Mouse (Mus musculus) neural tube, embryonic 13.5 days (tissue): ENCODE results near the gene Ube2l6. TPM values are rescaled to one million over a fixed set of nuclear protein-coding genes. Genes with fewer than 3 reads are reported as not detected.
A peak's percentile ranks its signal among the peaks of the same experiment; 100 is the strongest.

ENCODE experiments used
- ATAC-seq: fragments of 200-750 bp; cut with Nextera tagmentation; 2 replicates; pipeline ENCODE4 v1.8.0; 2017; ENCODE audit warnings: low read depth, mild to moderate bottlenecking, moderate TSS enrichment, moderate library complexity
- H3K27ac ChIP-seq: fragments of 300-500 bp; sonication (generic); replicated peaks from 2 replicates; pipeline ENCODE4 v1.5.1; 2015; ENCODE audit warnings: moderate library complexity, mild to moderate bottlenecking, inconsistent platforms
- H3K27me3 ChIP-seq: fragments of 300-500 bp; sonication (generic); 2 replicates; pipeline ENCODE4 v1.6.1; 2015; ENCODE audit warnings: mild to moderate bottlenecking, inconsistent platforms
- H3K36me3 ChIP-seq: fragments of 300-500 bp; sonication (generic); 2 replicates; pipeline ENCODE4 v1.6.1; 2015; ENCODE audit warnings: mild to moderate bottlenecking, inconsistent platforms
- H3K4me1 ChIP-seq: fragments of 300-500 bp; sonication (generic); replicated peaks from 2 replicates; pipeline ENCODE4 v1.6.1; 2015; ENCODE audit warnings: inconsistent platforms
- H3K4me2 ChIP-seq: fragments of 300-500 bp; sonication (generic); 2 replicates; pipeline ENCODE4 v1.6.1; 2015; ENCODE audit warnings: inconsistent platforms, mild to moderate bottlenecking, moderate library complexity
- H3K4me3 ChIP-seq: fragments of 300-500 bp; sonication (generic); 2 replicates; pipeline ENCODE4 v1.5.1; 2015; ENCODE audit warnings: mild to moderate bottlenecking, inconsistent platforms
- H3K9ac ChIP-seq: fragments of 300-500 bp; sonication (generic); 2 replicates; pipeline ENCODE4 v1.6.1; 2015; ENCODE audit warnings: moderate library complexity, mild to moderate bottlenecking, inconsistent platforms
- H3K9me3 ChIP-seq: fragments of 300-500 bp; sonication (generic); 2 replicates; pipeline ENCODE4 v1.6.1; 2016; ENCODE audit warnings: inconsistent platforms
- WGBS: fragments of 180-500 bp; shearing (Covaris S2); methylation state at CpG from one replicate; pipeline ENCODE4 v1.1.7; 2015; 5-methylcytosine and 5-hydroxymethylcytosine counted together
- polyA plus RNA-seq: library from polyadenylated mRNA; unstranded; fragments of >200 nt; fragmentation: Nextera tagmentation; extraction: Ambion mirVana; gene quantifications from 2 replicates; pipeline ENCODE4 v1.2.1, GENCODE M21; 2015

Gene Ube2l6
- 17.4 and 18.3 TPM in 2 replicates for polyA plus RNA-seq

DNA sequence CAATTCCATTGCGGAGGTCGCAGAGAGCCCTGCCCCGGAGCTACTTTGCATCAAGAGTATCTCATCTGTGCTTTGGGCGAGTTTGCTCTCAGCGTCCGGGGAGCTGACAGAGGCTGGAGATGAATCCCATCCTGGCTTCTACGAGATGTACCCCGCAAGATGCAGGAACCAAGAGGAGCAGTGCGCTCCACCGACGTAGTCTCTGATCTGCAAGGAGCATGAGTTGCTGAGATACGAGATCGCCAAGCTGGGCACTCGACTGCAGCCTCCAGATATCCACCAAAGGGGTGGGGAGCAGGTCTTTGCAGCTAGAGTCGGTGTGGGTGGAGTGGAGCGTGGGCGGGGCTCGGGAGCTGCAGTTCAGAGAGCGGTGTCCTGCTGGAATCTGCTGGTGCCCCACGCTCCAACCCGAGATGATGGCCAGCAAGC lies at the start of gene Ube2l6:
Gene Ube2l6 (plus strand): TSS at position 336 of the 429 bp plus-strand sequence.
- ATAC-seq, result peak; percentile 83
- H3K27me3 ChIP-seq, result no peaks in the 10 kb centered on the region
- H3K27ac ChIP-seq, result 0 out of 2 replicates have a peak within 1 kb of the TSS, but pooled peaks have one; percentile 46
- no peaks in the 10 kb centered on the region for H3K36me3 ChIP-seq
- WGBS, result under 1% methylated on average over 21 of the region's 21 CpGs
- H3K4me1 ChIP-seq, result peaks cover 7% of the 10 kb centered on the region
- peak within 1 kb of the TSS; percentile 76 for H3K9ac ChIP-seq
- H3K4me3 ChIP-seq, result peak within 1 kb of the TSS; percentile 58
- peak within 1 kb of the TSS; percentile 97 for H3K4me2 ChIP-seq
- H3K9me3 ChIP-seq, result no peaks in the 10 kb centered on the region

DNA sequence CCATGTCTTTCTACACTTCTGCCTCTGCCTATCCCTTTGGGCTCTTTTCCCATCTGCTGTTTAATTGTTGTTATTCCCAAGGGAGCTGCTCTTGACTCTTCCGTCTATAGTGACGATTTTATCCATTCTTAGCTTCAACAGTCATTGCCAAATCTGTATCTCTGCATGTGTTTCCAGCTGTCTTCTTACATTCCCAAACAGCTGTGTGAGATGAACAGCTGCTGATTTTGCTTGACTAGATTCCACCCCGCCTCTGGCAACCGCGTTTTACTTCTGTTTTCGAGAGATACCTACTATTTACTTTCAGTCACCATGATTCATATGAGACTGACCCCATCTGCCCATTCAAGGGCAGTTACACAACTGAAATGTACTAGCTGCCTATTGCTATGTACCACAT lies 48.5 kb upstream of the Ube2l6 start:
- no peak overlapping the region for H3K9ac ChIP-seq
- H3K27me3 ChIP-seq, result no peaks in the 10 kb centered on the region
- no peaks in the 10 kb centered on the region for H3K9me3 ChIP-seq
- no peak overlapping the region for H3K4me3 ChIP-seq
- no peak for ATAC-seq
- H3K27ac ChIP-seq, result no peak overlapping the region
- 71% methylated on average over 6 of the region's 6 CpGs for WGBS
- no peaks in the 10 kb centered on the region for H3K36me3 ChIP-seq
- no peak overlapping the region for H3K4me2 ChIP-seq
- no peaks in the 10 kb centered on the region for H3K4me1 ChIP-seq

DNA sequence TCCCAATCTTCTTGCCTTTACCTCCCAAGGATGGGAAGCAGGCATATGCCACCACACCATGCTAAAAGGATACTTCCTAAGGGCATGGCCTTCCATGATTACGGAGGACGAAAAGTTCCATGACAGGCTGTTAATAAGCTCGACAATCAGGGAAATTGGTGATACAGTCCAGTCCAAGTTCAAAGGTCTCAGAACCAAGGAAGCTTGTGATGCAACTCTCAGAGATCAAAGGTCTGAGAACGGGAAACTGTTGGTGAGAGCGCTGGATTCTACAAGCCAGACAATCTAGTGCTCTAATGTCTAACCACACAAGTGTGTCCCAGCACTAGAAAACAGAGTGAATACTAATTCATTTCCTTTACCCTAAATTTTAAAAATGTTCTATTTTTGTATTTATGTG lies 42.4 kb upstream of the Ube2l6 start:
- Histone ChIP-seq H3K27me3 (no peaks in the 10 kb centered on the region), H3K4me3 (no peak overlapping the region), H3K9me3 (no peaks in the 10 kb centered on the region), H3K36me3 (no peaks in the 10 kb centered on the region), H3K4me2 (no peak overlapping the region), H3K4me1 (no peaks in the 10 kb centered on the region), H3K27ac (no peak overlapping the region), H3K9ac (no peak overlapping the region)
- WGBS, result 90% methylated on average over 5 of the region's 5 CpGs
- no peak for ATAC-seq

DNA sequence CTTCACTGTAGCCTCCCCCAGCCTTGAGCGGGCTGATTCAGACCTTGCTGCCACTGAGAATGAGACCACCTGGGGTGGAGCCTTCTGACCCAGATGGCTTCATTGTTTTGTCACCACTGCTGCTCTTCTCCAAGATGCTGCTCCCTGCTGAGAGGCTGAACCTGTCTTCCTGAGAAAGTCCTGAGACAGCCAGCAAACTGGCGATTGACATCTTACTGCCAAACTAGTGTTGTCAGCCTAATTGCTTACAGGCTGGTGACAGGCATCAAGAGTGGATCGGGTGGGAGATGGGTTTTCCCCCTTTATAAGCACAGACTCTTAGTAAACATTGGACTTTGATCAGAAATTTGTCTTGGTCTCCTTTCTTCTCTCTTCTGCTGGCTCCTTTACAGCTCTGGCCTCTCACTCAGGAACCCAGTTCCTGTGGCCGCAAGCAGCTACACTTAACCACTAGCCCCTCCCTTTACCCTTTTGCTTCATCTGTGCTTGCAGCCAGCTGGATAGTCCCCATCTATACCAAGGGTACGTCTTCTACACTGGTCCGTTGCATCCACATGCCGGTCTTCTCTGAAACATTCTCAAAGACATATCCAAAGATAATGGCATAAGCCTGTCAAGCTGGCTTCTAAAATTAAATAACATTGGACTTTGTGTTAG lies 41.5 kb upstream of the Ube2l6 start:
- H3K27me3 ChIP-seq, result no peaks in the 10 kb centered on the region
- H3K4me3 ChIP-seq, result no peak overlapping the region
- H3K9me3 ChIP-seq, result no peaks in the 10 kb centered on the region
- no peak overlapping the region for H3K9ac ChIP-seq
- no peaks in the 10 kb centered on the region for H3K36me3 ChIP-seq
- no peaks in the 10 kb centered on the region for H3K4me1 ChIP-seq
- 63% methylated on average over 7 of the region's 7 CpGs for WGBS
- H3K27ac ChIP-seq, result no peak overlapping the region
- no peak overlapping the region for H3K4me2 ChIP-seq
- no peak for ATAC-seq

DNA sequence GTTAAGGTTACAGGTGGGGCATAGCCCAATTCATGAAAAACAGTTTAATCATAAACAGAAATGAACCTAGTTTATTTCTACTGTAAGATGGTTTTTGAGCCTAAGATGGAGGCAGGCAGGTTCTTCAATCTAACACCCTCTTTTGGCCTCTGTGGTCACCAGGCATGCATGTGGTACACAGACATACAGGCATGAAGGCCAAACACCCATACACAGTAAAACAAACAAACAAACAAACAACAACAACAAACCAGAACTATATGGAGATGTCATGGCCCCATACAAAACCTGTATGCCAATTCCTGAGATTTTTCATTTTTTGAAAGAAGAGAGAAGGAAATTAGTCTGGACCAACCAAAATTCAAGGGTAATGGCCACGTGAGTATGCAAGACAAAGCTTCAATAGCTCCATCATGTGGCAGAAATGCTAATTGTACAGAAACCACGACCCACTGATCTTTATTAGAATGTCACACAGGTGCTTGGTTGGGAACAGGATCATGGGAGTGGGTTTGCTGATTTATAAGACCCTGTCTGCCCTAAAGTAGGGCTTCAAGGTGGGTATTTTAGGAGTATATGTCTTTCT lies 40.0 kb upstream of the Ube2l6 start:
- no peaks in the 10 kb centered on the region for H3K9me3 ChIP-seq
- H3K27me3 ChIP-seq, result no peaks in the 10 kb centered on the region
- no peak overlapping the region for H3K4me2 ChIP-seq
- H3K4me1 ChIP-seq, result no peaks in the 10 kb centered on the region
- ATAC-seq, result peak; percentile 67
- no peak overlapping the region for H3K27ac ChIP-seq
- H3K9ac ChIP-seq, result no peak overlapping the region
- 2% methylated on average over 2 of the region's 2 CpGs for WGBS
- no peak overlapping the region for H3K4me3 ChIP-seq
- no peaks in the 10 kb centered on the region for H3K36me3 ChIP-seq

DNA sequence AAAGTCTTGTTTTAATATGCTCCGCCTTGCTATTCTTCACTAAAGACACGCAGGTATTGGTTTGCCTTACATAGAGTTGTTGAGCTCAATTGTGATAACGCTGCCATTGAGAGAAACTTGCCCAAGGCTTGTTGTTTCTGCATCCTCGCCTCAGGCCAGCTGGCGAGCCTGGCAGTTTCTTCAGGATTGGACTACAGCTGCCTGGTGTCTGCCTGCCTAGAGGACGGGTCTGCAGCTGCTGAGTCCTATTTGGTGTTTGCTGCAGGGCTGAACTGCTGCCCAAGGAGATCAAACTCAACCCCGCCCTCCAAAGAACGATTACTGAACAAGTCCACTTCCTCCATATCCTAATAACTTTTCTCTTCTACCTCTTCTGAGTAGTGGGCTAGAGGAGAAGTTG lies 37.9 kb upstream of the Ube2l6 start:
- no peak overlapping the region for H3K4me3 ChIP-seq
- no peak overlapping the region for H3K4me2 ChIP-seq
- H3K4me1 ChIP-seq, result no peaks in the 10 kb centered on the region
- no peak for ATAC-seq
- H3K36me3 ChIP-seq, result peaks cover 13% of the 10 kb centered on the region
- no peak overlapping the region for H3K9ac ChIP-seq
- no peaks in the 10 kb centered on the region for H3K27me3 ChIP-seq
- no peak overlapping the region for H3K27ac ChIP-seq
- no peaks in the 10 kb centered on the region for H3K9me3 ChIP-seq
- 72% methylated on average over 8 of the region's 8 CpGs for WGBS

DNA sequence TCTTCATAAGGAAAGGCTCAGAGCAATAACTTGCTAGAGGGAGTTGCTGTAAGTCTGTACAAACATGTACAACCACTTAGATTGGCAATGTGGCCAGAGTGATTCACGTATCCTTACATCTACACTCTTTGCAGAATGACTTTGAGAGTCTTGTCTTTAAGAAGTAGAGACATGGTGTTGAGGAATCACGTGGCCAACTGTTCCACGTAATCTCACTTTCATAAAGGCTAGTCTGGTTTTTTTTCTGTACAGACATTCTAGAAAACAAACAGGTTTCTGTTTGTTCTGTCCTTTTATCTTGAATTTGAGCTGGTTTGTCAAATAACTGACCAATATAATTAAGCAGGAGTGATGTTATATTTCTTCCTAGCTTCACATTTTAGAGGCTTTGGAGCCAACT lies 37.3 kb upstream of the Ube2l6 start:
- H3K9ac ChIP-seq, result no peak overlapping the region
- no peak overlapping the region for H3K4me2 ChIP-seq
- no peaks in the 10 kb centered on the region for H3K9me3 ChIP-seq
- H3K4me3 ChIP-seq, result no peak overlapping the region
- H3K27me3 ChIP-seq, result no peaks in the 10 kb centered on the region
- ATAC-seq, result no peak
- no peaks in the 10 kb centered on the region for H3K4me1 ChIP-seq
- H3K36me3 ChIP-seq, result peaks cover 13% of the 10 kb centered on the region
- 90% methylated on average over 3 of the region's 3 CpGs for WGBS
- no peak overlapping the region for H3K27ac ChIP-seq

DNA sequence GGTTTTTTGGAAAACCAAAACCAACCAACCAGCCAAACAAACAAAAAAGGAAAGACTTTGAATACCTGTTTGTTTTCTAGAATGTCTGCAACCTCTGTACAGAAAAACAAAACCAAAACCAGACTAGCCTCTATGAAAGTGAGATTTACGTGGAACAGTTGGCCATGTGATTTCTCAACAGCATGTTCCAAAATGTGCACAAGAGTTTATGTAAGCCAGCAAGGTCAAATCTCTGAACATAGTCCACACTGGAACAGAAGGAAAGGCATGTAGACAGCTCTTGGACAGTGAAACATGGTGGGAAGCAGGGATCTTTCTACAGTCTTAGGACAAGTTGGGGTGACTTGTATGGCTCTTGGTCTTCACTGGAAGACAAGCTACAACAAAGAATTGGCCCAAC lies 36.8 kb upstream of the Ube2l6 start:
- H3K27me3 ChIP-seq, result no peaks in the 10 kb centered on the region
- no peaks in the 10 kb centered on the region for H3K9me3 ChIP-seq
- H3K4me3 ChIP-seq, result no peak overlapping the region
- no peak overlapping the region for H3K27ac ChIP-seq
- no peaks in the 10 kb centered on the region for H3K4me1 ChIP-seq
- H3K4me2 ChIP-seq, result no peak overlapping the region
- no peak for ATAC-seq
- H3K36me3 ChIP-seq, result peaks cover 13% of the 10 kb centered on the region
- 90% methylated on average over 1 of the region's 1 CpGs for WGBS
- H3K9ac ChIP-seq, result no peak overlapping the region

DNA sequence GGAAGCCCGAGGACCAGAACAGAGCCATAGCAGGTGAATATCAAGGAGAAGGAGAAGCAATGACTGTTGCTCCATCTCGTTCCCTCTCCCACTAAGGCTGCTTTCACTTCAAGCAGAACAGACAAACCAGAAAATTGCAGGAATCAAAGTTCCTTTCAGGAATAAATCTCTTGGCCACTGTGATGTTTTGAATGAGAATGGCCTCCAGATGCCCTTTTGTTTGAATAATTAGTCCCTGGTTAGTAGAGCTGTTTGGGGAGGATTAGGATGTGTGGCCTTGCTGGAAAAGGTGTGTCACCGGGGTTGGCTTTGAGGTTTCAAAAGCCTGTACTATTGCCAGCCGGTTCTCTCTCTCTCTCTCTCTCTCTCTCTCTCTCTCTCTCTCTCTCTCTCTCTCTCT lies 36.3 kb upstream of the Ube2l6 start:
- ATAC-seq, result no peak
- H3K27me3 ChIP-seq, result no peaks in the 10 kb centered on the region
- no peak overlapping the region for H3K27ac ChIP-seq
- WGBS, result 54% methylated on average over 4 of the region's 4 CpGs
- H3K4me3 ChIP-seq, result no peak overlapping the region
- no peaks in the 10 kb centered on the region for H3K4me1 ChIP-seq
- peaks cover 13% of the 10 kb centered on the region for H3K36me3 ChIP-seq
- H3K4me2 ChIP-seq, result no peak overlapping the region
- no peak overlapping the region for H3K9ac ChIP-seq
- H3K9me3 ChIP-seq, result no peaks in the 10 kb centered on the region

DNA sequence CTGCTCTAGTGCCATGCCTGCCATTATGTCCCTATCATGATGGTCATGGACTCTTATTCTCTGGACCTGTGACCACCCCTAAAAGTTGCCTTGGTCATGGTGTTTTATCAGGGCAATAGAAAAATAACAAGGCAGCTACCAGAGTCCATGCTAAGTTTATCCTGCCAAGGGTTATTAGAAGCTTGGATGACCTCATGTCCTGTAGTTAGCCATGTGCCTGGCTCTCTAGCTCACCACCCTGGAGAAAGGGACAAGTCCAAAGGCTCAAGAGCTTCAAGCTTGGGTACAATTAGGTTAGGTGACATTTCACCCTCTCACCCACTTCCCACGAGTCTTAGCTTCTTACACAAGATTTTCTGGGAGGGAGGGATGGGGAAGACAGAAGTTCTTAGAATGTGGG lies 35.8 kb upstream of the Ube2l6 start:
- Histone ChIP-seq H3K4me3 (no peak overlapping the region), H3K36me3 (peaks cover 13% of the 10 kb centered on the region), H3K9me3 (no peaks in the 10 kb centered on the region), H3K4me2 (no peak overlapping the region), H3K27me3 (no peaks in the 10 kb centered on the region), H3K4me1 (no peaks in the 10 kb centered on the region), H3K27ac (no peak overlapping the region), H3K9ac (no peak overlapping the region)
- no peak for ATAC-seq
- WGBS, result 65% methylated on average over 1 of the region's 1 CpGs

DNA sequence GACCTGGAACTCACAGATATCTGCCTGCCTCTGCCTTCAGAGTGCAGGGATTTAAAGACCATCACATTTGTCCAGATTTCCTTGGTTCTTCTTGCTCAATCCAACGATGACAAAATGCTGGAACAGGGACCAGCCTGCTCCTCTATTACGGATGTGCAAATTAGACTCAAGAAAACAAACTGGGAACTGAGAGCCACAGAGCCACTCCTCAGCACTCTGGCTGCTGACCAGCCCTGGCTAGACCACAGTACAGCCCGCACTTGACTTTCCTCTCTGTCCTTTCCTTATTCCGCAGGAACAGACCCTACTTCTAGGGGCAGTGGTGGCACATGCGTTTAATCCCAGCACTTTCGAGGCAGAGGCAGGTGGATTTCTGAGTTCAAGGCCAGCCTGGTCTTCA lies 28.1 kb upstream of the Ube2l6 start:
- ATAC-seq, result no peak
- Histone ChIP-seq H3K9ac (no peak overlapping the region), H3K27me3 (no peaks in the 10 kb centered on the region), H3K4me2 (no peak overlapping the region), H3K4me3 (no peak overlapping the region), H3K4me1 (peaks cover 21% of the 10 kb centered on the region), H3K9me3 (no peaks in the 10 kb centered on the region), H3K27ac (no peak overlapping the region), H3K36me3 (peaks cover 5% of the 10 kb centered on the region; the same call in 1 of the 2 replicates)
- 79% methylated on average over 6 of the region's 6 CpGs for WGBS

DNA sequence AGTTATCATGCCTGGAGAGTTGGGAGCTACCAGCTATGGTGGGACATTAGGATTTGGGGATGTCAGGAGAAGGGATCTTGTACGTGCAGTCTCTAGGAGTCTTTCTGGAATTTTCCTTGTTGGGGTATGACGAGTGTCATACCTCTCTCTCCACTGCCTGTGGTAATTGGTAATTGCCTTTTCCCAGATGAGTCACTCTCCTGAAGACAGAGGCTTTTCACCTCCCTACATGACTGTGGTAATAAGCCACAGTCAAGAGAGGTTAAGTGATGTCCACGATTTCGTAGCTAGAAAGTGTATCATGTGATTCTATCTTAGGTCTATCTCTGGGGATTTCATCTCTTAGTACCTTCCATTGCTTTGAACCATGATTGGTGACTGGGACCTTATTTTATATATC lies 26.2 kb upstream of the Ube2l6 start:
- ATAC-seq, result no peak

DNA sequence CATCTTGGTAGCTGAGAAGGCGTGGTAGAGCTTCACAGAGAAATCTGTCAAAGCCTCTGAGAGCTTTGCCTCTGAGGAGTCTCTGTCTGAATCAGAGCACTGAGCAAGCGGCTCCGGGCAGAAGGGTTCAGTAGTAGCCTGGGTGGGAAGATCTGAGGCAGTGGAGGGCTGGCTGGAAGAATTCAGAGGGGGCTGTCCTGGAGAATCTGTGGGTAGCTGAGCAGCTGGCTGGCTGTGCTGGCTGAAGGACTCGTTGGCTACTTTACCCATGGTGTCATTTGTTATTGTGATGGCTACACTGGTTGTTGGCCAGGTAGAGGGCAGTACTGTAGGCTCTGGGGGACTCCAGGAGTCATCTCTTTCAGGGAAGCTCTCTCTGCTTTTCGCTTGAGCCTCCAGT lies 25.4 kb upstream of the Ube2l6 start:
- H3K36me3 ChIP-seq, result 0 out of 2 replicates have a peak, but pooled peaks cover 4% of the 10 kb centered on the region
- no peak overlapping the region for H3K27ac ChIP-seq
- H3K27me3 ChIP-seq, result no peaks in the 10 kb centered on the region
- no peak for ATAC-seq
- 90% methylated on average over 5 of the region's 5 CpGs for WGBS
- no peak overlapping the region for H3K9ac ChIP-seq
- H3K4me1 ChIP-seq, result peaks cover 21% of the 10 kb centered on the region
- no peaks in the 10 kb centered on the region for H3K9me3 ChIP-seq
- H3K4me3 ChIP-seq, result no peak overlapping the region
- H3K4me2 ChIP-seq, result no peak overlapping the region

More for the DNA sequence above, 26.2 kb upstream of the Ube2l6 start:
- Histone ChIP-seq H3K27ac (no peak overlapping the region), H3K4me3 (no peak overlapping the region), H3K9ac (no peak overlapping the region), H3K36me3 (0 out of 2 replicates have a peak, but pooled peaks cover 4% of the 10 kb centered on the region), H3K27me3 (no peaks in the 10 kb centered on the region), H3K4me1 (peaks cover 21% of the 10 kb centered on the region), H3K4me2 (no peak overlapping the region), H3K9me3 (no peaks in the 10 kb centered on the region)
- WGBS, result 82% methylated on average over 4 of the region's 4 CpGs
